Mouse (Mus musculus) cerebellum, postnatal 4 days (tissue): ENCODE measurements around the gene Trpc6.
A peak's percentile ranks its signal among the peaks of the same experiment; 100 is the strongest.

Experiments used
- DNase-seq, 2 experiments: peaks; one replicate each; pipeline ENCODE4 v3.0.0; 2022; ENCODE audit warnings: low spot score in 2 of 2, mixed read lengths in 1 of 2

The Trpc6 gene

GRCm38 (mm10) chr9:8544041-8544794 lies at the start of gene Trpc6:
Gene Trpc6 (plus strand): TSS chr9:8544142.
- DNase-seq = peak; percentile 20 to 22

GRCm38 (mm10) chr9:8520911-8521310 lies 23.0 kb upstream of the Trpc6 start:
- DNase-seq = no peak

GRCm38 (mm10) chr9:8533670-8534069 lies 10.3 kb upstream of the Trpc6 start:
- DNase-seq = no peak

DNA sequence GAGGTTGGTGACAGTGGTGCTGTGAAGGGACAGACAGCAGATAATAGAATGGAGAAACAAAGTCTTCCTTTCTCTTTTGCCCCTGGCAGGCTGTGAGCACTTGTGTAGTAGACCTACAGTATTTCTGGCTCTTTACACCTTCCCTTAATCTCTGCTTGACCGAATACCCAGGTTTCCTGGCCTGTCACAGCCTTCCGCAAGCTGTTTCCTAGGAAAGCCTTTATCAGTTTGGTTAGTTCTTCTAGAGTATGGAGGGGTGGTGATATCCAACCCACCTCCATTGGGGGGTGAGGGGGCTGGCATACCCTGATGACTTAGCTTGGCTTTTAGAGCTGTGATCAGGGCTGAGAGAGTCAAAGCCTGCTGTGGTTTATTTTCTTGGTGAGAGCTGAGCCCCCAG lies 1.3 kb downstream of the Trpc6 start:
- no peak for DNase-seq

DNA sequence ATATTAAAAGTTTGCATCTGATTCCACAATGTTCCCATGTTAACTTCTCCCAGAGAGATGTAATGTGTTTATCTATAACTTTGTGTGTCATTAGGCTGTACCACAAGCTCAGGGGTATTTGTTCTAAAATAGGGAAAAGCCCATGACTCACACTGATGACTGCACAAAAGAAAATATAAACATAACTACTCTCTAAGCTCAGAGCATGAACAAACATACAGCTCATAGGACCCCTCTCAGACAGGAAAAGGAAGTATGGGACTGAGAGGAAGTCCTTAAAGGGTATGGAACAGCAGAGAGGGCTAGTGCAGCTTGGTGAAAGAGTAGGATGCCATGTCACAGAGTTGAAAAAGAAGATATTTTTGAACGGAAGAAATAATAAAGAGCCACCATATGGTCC lies 14.6 kb downstream of the Trpc6 start:
- no peak for DNase-seq

GRCm38 (mm10) chr9:8592618-8593017 lies 48.7 kb downstream of the Trpc6 start:
- peak in 1 of 2 experiments; percentile 29 for DNase-seq

DNA sequence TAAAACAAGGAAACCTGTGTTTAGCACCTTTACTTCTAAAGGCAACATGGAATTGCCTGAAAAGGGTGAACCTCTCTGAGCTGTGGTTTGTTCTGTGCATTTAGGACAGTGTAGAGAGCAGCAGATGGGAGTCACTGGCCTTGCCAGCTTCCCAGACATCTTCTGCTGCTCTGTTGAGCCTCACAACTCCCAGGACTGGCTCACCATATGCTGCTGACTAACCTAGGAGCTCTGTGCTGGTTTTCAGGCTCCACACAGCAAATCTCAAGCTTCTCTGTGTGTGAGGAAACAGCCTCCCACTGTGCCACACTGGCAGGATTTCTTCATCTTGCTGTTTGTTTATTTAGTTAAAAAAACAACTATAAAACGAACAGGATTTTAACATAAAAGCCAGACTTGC lies 53.1 kb downstream of the Trpc6 start:
- peak in 1 of 2 experiments; percentile 19 for DNase-seq

DNA sequence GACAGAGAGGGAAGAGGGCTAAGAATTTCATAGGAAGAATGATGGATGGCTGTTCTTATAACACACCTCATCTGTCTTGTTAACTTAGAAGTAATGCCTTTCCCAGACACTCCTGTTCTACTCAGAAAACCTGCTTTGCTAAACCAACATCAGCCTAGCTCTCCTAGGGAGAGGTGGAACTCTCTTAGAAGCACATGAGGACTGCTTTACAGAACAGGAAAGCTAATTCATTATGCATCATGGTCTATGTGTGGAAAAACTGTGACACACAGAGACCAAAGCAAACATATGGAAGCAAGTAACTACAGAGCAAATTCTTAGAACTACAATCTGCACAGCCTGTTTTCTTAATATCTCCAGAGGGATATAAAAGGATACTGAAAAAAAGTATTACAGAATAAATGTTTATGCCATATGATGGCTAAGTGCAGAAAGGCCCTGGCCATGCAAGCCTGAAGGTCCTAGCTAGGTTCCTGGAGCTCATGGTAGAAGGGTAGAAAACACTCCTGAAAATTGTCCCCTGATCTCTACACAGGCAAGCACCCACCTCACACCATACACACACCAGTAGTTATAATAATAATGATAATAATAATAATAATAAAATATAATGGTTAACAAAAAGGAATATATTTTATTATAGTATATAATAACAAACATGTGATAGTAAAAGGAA lies 63.0 kb downstream of the Trpc6 start:
- no peak for DNase-seq

- peak in 1 of 2 experiments; percentile 19 for DNase-seq
Measured at GRCm38 (mm10) chr9:8634344-8634743, 90.4 kb downstream of the Trpc6 start.

DNA sequence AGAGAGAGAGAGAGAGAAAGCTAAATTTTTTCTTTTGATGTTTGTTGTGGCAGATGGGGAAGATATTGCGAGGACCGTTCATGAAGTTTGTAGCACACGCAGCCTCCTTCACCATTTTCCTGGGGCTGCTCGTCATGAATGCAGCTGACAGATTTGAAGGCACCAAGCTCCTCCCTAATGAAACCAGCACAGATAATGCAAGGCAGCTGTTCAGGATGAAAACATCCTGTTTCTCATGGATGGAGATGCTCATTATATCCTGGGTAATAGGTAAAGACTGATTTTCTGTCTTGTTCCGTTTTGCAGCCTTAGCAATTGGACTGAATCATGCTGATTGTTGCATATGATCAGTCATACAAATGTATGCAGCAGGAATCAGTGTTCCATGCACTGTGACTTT lies 99.5 kb downstream of the Trpc6 start:
- DNase-seq = no peak

DNA sequence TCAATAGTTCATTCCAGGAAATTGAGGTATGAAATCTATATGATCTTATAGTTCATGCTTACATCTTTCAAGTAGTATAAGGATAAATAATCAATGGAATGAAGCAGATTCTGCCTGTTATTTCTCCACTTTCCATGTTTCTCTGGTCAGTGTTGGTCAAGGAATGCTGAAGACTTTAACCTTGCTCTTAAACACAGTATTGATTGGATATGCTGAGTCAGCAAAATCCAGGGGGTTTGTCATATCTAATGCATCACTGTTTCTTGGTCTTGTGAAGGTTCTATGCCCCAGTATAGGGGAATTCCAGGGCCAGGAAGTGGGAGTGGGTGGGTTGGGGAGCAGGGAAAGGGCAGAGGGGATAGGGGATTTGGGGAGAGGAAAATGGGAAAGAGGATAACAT lies 111.4 kb downstream of the Trpc6 start:
- DNase-seq = no peak

GRCm38 (mm10) chr9:8672944-8673343 lies 129.0 kb downstream of the Trpc6 start:
- no peak for DNase-seq

GRCm38 (mm10) chr9:8676607-8677006 lies 132.7 kb downstream of the Trpc6 start:
- DNase-seq = no peak

DNA sequence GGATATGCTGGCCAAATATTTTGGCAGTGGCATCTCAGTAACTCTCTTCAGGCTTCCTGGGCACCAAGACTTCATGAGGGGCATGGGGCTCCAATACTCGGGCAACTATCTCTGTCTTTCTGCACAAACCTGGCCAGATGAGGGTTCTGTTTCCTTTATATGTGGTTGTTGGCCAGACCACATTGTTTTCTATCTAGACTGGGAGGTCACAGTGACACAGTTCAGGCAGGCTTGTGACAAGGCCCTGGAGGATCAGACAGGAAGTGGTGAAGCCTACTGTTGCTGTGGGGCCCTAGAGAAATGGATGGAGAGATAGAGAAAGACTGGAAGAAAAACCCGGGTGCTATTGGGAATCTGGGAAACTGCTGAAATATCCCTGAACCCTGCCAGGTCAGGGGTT lies 149.2 kb downstream of the Trpc6 start:
- no peak for DNase-seq

DNA sequence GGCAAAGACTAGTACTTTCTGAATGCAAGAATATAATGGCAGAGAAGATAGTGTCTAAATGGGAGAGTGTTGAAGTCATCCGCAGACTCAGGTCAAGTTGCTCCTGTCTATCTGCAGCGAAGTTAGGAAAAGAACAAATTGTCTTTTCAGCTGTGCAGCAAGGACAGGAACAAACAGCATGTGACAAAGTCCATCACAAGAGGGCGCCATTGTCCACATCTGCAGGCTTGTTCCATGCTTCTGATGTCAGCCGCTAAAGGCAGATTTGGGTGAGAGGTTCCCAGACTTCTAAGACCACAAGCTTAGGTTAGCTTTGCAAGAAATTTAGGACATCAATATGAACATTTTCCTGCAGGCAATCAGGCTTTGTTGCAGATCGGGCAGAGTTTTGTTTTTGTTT lies 156.7 kb downstream of the Trpc6 start:
- peak; percentile 78 to 82 for DNase-seq

- no peak for DNase-seq
Measured at GRCm38 (mm10) chr9:8703516-8703915, 159.6 kb downstream of the Trpc6 start.

- no peak for DNase-seq
Measured at GRCm38 (mm10) chr9:8703956-8704355, 160.0 kb downstream of the Trpc6 start.

- DNase-seq = no peak
Measured at GRCm38 (mm10) chr9:8710052-8710739, 166.3 kb downstream of the Trpc6 start.

DNA sequence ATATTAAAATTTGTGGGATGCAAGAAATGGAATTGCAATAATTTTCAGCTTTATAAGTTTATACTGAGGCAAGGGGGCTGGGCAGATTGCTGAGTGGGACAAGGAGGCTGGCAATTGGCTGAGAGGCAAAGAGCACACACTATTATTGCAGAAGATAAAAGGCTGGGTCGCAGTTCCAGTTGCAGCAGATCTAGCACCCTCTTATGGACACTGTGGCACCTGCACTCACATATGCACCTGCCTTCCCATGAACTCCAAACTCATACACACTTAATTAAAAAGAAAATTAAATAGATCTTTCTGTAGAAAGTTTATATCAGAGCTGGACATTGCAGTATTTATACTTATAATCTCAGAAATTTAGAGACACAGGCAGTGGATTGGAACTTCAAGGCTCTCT lies 175.1 kb downstream of the Trpc6 start:
- no peak for DNase-seq

DNA sequence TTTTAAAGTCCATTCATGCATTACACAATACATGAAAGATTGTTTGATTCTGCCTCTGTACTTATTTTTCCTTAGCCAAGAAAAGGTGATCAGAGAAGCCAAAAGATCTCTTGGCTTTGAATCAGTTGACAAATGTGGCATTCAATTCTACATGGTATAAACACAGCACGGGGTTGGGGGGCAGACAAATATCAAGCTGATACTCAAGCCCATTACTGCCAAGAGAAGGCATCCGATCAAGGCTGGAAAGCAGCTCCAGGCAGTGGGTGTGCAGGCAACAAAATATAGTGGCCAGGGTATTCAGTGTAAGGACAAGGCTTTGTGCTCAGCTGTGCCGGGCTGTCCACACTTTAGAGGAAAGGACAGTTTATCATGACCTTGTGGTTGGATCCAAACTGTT lies 185.1 kb downstream of the Trpc6 start:
- DNase-seq = no peak
